Mouse (Mus musculus) hematopoietic multipotent progenitor cell, adult 10-12 weeks (in vitro differentiated cells): Measurements from ENCODE around the gene Ffar3. TPM values are rescaled to one million over a fixed set of nuclear protein-coding genes. Genes with fewer than 3 reads are reported as not detected.

Experiments
- polyA plus RNA-seq: library from polyadenylated mRNA; stranded (reverse); fragments of >175 nt; gene quantifications from 2 replicates; pipeline ENCODE4 v1.2.3, GENCODE M21; 2012; ENCODE audit warnings: low replicate concordance

The Ffar3 gene
- polyA plus RNA-seq = 0.22 and 0.35 TPM in 2 replicates

DNA sequence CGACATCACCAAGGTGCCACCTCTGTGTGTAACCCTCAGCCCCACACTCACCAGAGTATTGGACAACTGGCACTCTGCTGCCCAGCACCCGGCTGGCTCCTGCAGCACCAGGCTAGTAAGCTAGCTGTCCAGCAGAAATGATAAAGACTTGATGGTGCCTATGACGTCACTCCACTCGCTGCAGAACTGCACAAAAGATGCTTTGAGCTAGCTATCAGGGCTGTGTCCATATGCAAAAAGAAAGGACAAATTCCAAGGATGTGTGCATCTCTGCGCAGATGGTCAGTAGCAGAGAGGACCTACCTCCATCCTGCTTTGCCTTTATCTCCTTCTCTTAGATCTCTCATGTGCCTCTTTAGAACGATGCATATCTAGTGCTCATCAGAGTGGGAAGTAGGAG is at the start of gene Ffar3:
Gene Ffar3 (minus strand): TSS at position 101 of the 400 bp plus-strand sequence.

DNA sequence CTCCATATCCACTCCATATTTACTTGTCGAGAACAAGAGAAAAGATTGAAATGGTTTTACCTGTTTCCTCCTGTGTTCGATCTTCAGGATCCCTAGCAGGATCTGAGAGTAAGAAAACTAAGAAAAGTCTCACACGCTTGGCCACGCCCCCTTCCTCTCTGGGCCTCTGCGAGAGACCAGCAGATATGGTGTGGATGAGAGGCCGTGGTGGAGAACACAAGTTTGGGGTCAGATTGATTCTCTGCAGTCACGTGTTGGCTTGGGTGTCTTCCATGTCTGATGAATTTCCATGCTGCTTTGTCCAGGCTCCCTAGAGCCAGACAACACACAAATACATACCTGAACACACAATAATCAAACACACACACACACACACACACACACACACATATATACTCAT is 24.2 kb upstream of the Ffar3 start, which contains the start of gene Cd22:
Gene Cd22 (minus strand): TSS at position 167 of the 400 bp plus-strand sequence.

DNA sequence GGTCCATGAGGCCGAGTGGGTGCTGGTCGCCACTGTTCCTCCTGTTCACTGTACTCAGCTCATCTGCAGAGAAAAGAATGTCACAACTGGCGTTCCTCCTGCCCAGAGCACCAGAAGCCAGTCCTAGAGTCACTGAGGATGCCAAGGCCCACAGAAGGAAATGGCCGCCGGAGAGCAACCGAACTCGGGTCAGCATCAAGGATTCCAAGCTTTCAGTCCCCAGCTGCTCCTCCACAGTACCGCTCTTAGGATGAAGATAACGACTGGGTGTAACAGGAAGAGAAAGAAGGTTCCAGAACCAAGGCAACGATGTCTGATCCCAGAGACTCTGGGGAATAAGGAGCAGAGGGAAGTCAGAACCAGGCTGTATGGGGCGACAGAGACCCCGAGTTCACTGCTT is 5.5 kb upstream of the Ffar3 start, which contains the start of gene Ffar1:
Gene Ffar1 (minus strand): TSS at position 101 of the 400 bp plus-strand sequence.

DNA sequence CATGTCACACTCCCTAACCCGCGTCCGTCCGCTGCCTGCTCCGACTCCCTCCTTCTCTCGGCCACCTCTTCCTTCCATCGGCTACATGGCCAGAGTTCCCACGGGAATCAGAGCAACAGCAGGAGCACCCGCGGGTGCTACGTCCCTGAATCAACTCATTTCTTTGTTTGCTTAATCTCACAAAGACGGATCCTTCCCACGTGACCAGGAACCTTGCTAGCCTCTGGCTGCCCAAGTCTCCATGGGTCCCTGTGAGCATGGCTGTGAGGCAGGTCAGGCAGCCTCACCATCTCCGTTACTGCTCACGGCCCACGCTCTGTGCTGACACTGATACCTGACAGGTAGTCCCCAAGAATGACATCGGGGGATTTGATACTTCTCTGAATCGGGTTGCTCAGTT is 32.3 kb downstream of the Ffar3 start, which contains the start of gene Ffar2:
Gene Ffar2 (minus strand): TSS at position 101 of the 400 bp plus-strand sequence.

Other genes starting within 250 kb of the Ffar3 start
- 0.25 and 0.83 TPM in 2 replicates for gene Upk1a, start 243.3 kb downstream of the Ffar3 start, polyA plus RNA-seq
- 31.5 and 104 TPM in 2 replicates for gene Cox6b1, start 230.0 kb downstream of the Ffar3 start, polyA plus RNA-seq
- gene Etv2, start 220.3 kb downstream of the Ffar3 start, polyA plus RNA-seq = not detected in 2 replicates
- 174 and 373 TPM in 2 replicates for gene Rbm42, start 205.9 kb downstream of the Ffar3 start, polyA plus RNA-seq
- 4.2 and 16.9 TPM in 2 replicates for gene Haus5, start 191.2 kb downstream of the Ffar3 start, polyA plus RNA-seq
- gene Pmis2, start 184.6 kb downstream of the Ffar3 start, polyA plus RNA-seq = not detected in 2 replicates
- gene 2200002J24Rik, start 157.3 kb downstream of the Ffar3 start, polyA plus RNA-seq = not detected in 2 replicates
- gene Atp4a, start 144.0 kb downstream of the Ffar3 start, polyA plus RNA-seq = 0.21 and 0.42 TPM in 2 replicates
- gene Tmem147, start 126.6 kb downstream of the Ffar3 start, polyA plus RNA-seq = 45.8 and 81.6 TPM in 2 replicates
- gene Gapdhs, start 112.5 kb downstream of the Ffar3 start, polyA plus RNA-seq = 0.08 TPM in 1 of 2 replicates, not detected in the other
- 0.57 and 0.62 TPM in 2 replicates for gene Sbsn, start 104.7 kb downstream of the Ffar3 start, polyA plus RNA-seq
- gene Dmkn, start 92.4 kb downstream of the Ffar3 start, polyA plus RNA-seq = not detected in 2 replicates
- gene Krtdap, start 68.3 kb downstream of the Ffar3 start, polyA plus RNA-seq = not detected in 2 replicates
- gene Ffar2, start 32.4 kb downstream of the Ffar3 start, polyA plus RNA-seq = 14.6 and 29.3 TPM in 2 replicates
- 15.4 and 23.8 TPM in 2 replicates for gene Ffar1, start 5.4 kb upstream of the Ffar3 start, polyA plus RNA-seq
- 64.8 and 456 TPM in 2 replicates for gene Cd22, start 24.2 kb upstream of the Ffar3 start, polyA plus RNA-seq
- 2.7 and 3.1 TPM in 2 replicates for gene Mag, start 58.7 kb upstream of the Ffar3 start, polyA plus RNA-seq
- not detected in 2 replicates for gene Hamp2, start 68.5 kb upstream of the Ffar3 start, polyA plus RNA-seq
- gene Hamp, start 87.9 kb upstream of the Ffar3 start, polyA plus RNA-seq = not detected in 2 replicates
- 151 and 188 TPM in 2 replicates for gene Usf2, start 100.6 kb upstream of the Ffar3 start, polyA plus RNA-seq
- gene Lsr, start 117.3 kb upstream of the Ffar3 start, polyA plus RNA-seq = 4.8 and 9.2 TPM in 2 replicates
- gene Fam187b, start 117.6 kb upstream of the Ffar3 start, polyA plus RNA-seq = 0.07 and 0.18 TPM in 2 replicates
- 668 and 903 TPM in 2 replicates for gene Fxyd5, start 186.3 kb upstream of the Ffar3 start, polyA plus RNA-seq
- 1.7 and 2.9 TPM in 2 replicates for gene Fxyd7, start 195.3 kb upstream of the Ffar3 start, polyA plus RNA-seq
- gene Fxyd1, start 201.0 kb upstream of the Ffar3 start, polyA plus RNA-seq = 8.0 and 11.6 TPM in 2 replicates
- 0.08 and 0.24 TPM in 2 replicates for gene Lgi4, start 203.2 kb upstream of the Ffar3 start, polyA plus RNA-seq
- gene Fxyd3, start 220.5 kb upstream of the Ffar3 start, polyA plus RNA-seq = not detected in 2 replicates